ENCODE assay signal across 11 mouse cellular contexts in the genomic region with DNA sequence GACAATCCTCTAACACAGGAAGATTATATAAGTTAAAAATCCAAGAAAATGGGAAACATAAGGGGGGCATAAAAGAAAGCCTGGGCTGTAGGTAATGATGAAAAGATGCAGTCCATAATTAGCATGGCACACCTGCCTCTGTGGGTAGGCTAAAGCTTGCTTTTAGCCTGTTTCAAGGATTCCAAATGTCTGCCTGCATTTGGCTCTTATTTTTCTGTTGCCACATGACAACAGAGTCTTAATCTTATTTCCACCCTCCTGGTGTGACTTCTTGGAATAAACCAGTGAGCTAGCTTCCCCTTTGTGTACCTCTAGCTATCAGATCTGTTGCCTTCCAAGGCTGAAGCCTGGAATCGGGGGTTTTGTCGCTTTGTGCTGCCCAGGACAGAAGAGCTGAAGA.
"Had no signal": no experiment of that assay in that cellular context is flagged by ENCODE, and none has a peak within 500 bp of the region (broad histone marks: within the 10 kb centered on the region; RNA-seq: fewer than 3 reads in every experiment).

No protein-coding gene starts in this region.

- H3K4me2 ChIP-seq: kidney, embryonic 15.5 days; lung, embryonic 14.5 days; midbrain, embryonic 12.5 days had no signal

- H3K27ac ChIP-seq: kidney, embryonic 15.5 days; liver, embryonic 14.5 days; macrophage; midbrain, embryonic 12.5 days; stomach, postnatal 0 days had no signal

- H3K9ac ChIP-seq: kidney, embryonic 15.5 days; liver, embryonic 14.5 days; liver, postnatal 0 days; lung, embryonic 14.5 days; midbrain, embryonic 12.5 days had no signal

- ATAC-seq: liver, postnatal 0 days; lung, postnatal 0 days had no signal

- H3K36me3 ChIP-seq: kidney, embryonic 15.5 days; midbrain, embryonic 12.5 days had no signal

- H3K27me3 ChIP-seq: kidney, embryonic 15.5 days; midbrain, embryonic 12.5 days had no signal

- H3K9me3 ChIP-seq: kidney, embryonic 15.5 days had no signal

- H3K4me3 ChIP-seq: kidney, embryonic 15.5 days; midbrain, embryonic 12.5 days had no signal

- DNase-seq: kidney, adult 11 months; kidney, adult 8-10 months; kidney, postnatal 36 days; liver, postnatal 0 days had no signal

- H3K4me1 ChIP-seq: midbrain, embryonic 12.5 days had no signal
